Mouse (Mus musculus) stomach, postnatal 0 days (tissue): ENCODE measurements around the gene Mul1.

ENCODE experiments used
- CTCF ChIP-seq: IDR thresholded peaks from 2 replicates; pipeline ENCODE4 v1.5.1; 2016; ENCODE audit warnings: antibody characterized with exemption, low read depth, mild to moderate bottlenecking, moderate library complexity
- EP300 ChIP-seq: optimal IDR thresholded peaks from 2 replicates; pipeline ENCODE3; 2016; ENCODE audit warnings: antibody characterized with exemption

GRCm38 (mm10) chr4:138449636-138450314, 15.3 kb downstream of the Mul1 start:
- no peak for TF ChIP-seq EP300
- no peak for TF ChIP-seq CTCF
